Mouse (Mus musculus): ENCODE data around the gene Map3k15. TPM values are rescaled to one million over a fixed set of nuclear protein-coding genes. Genes with fewer than 3 reads are reported as not detected.

The Map3k15 gene
- polyA plus RNA-seq, 1 experiment from 2014 or later: 0.07 TPM

- H3K4me1 ChIP-seq: no peaks in the 10 kb centered on the region
- H3K9ac ChIP-seq: no peak overlapping the region
- no peaks in the 10 kb centered on the region for H3K9me3 ChIP-seq
- WGBS: 34% methylated on average over 5 of the region's 5 CpGs
- H3K4me3 ChIP-seq: no peak overlapping the region
- no peaks in the 10 kb centered on the region for H3K36me3 ChIP-seq
- no peak overlapping the region for H3K4me2 ChIP-seq
- no peak for ATAC-seq (ENCODE audit: insufficient number of reproducible peaks, insufficient read depth, low FRiP score, low TSS enrichment, low read depth)
- H3K27me3 ChIP-seq: peaks cover 34% of the 10 kb centered on the region
- no peak overlapping the region for H3K27ac ChIP-seq
Observed at GRCm38 (mm10) chrX:159973730-159974129, 14.5 kb upstream of the Map3k15 start.

- Histone ChIP-seq H3K4me2 (no peak overlapping the region), H3K36me3 (no peaks in the 10 kb centered on the region), H3K27me3 (peaks cover 23% of the 10 kb centered on the region), H3K4me1 (no peaks in the 10 kb centered on the region), H3K9ac (no peak overlapping the region), H3K4me3 (no peak overlapping the region), H3K9me3 (no peaks in the 10 kb centered on the region), H3K27ac (no peak overlapping the region)
- ATAC-seq (ENCODE audit: insufficient number of reproducible peaks, insufficient read depth, low FRiP score, low TSS enrichment, low read depth): no peak
- WGBS: 67% methylated on average over 3 of the region's 3 CpGs
Observed at GRCm38 (mm10) chrX:159976243-159976642, 12.0 kb upstream of the Map3k15 start.

- Histone ChIP-seq H3K9me3 (no peaks in the 10 kb centered on the region), H3K27ac (no peak overlapping the region), H3K9ac (no peak overlapping the region), H3K36me3 (no peaks in the 10 kb centered on the region), H3K4me2 (no peak overlapping the region), H3K4me3 (no peak overlapping the region), H3K4me1 (no peaks in the 10 kb centered on the region), H3K27me3 (peaks cover 39% of the 10 kb centered on the region)
- ATAC-seq (ENCODE audit: insufficient number of reproducible peaks, insufficient read depth, low FRiP score, low TSS enrichment, low read depth): no peak
- WGBS: 88% methylated on average over 6 of the region's 6 CpGs
Observed at GRCm38 (mm10) chrX:159995808-159996207, 7.6 kb downstream of the Map3k15 start.

GRCm38 (mm10) chrX:160053306-160053705 is 65.1 kb downstream of the Map3k15 start:
- Histone ChIP-seq H3K27ac (no peak overlapping the region), H3K27me3 (peaks cover 21% of the 10 kb centered on the region), H3K9me3 (no peaks in the 10 kb centered on the region), H3K4me2 (no peak overlapping the region), H3K4me1 (no peaks in the 10 kb centered on the region), H3K9ac (no peak overlapping the region), H3K4me3 (no peak overlapping the region), H3K36me3 (no peaks in the 10 kb centered on the region)
- WGBS: 80% methylated on average over 1 of the region's 1 CpGs
- ATAC-seq (ENCODE audit: insufficient number of reproducible peaks, insufficient read depth, low FRiP score, low TSS enrichment, low read depth): no peak

GRCm38 (mm10) chrX:160054643-160055042 is 66.4 kb downstream of the Map3k15 start:
- Histone ChIP-seq H3K4me1 (no peaks in the 10 kb centered on the region), H3K27me3 (peaks cover 21% of the 10 kb centered on the region), H3K36me3 (no peaks in the 10 kb centered on the region), H3K9ac (no peak overlapping the region), H3K4me2 (no peak overlapping the region), H3K27ac (no peak overlapping the region), H3K4me3 (no peak overlapping the region), H3K9me3 (no peaks in the 10 kb centered on the region)
- 80% methylated on average over 5 of the region's 5 CpGs for WGBS
- ATAC-seq (ENCODE audit: insufficient number of reproducible peaks, insufficient read depth, low FRiP score, low TSS enrichment, low read depth): no peak

- H3K27me3 ChIP-seq: peaks cover 2% of the 10 kb centered on the region; the same call in 1 of the 2 replicates
- ATAC-seq (ENCODE audit: insufficient number of reproducible peaks, insufficient read depth, low FRiP score, low TSS enrichment, low read depth): no peak
- H3K27ac ChIP-seq: no peak overlapping the region
- H3K9me3 ChIP-seq: no peaks in the 10 kb centered on the region
- no peaks in the 10 kb centered on the region for H3K36me3 ChIP-seq
- no peak overlapping the region for H3K4me3 ChIP-seq
- whole genome bisulfite sequencing: 67% methylated on average over 1 of the region's 1 CpGs
- H3K4me1 ChIP-seq: no peaks in the 10 kb centered on the region
- H3K9ac ChIP-seq: no peak overlapping the region
- H3K4me2 ChIP-seq: no peak overlapping the region
Observed at GRCm38 (mm10) chrX:160091973-160092372, 103.7 kb downstream of the Map3k15 start.

GRCm38 (mm10) chrX:160107817-160108216 is 119.6 kb downstream of the Map3k15 start:
- no peak for ATAC-seq (ENCODE audit: insufficient number of reproducible peaks, insufficient read depth, low FRiP score, low TSS enrichment, low read depth)
- peaks cover 15% of the 10 kb centered on the region; the same call in 1 of the 2 replicates for H3K27me3 ChIP-seq
- no peak overlapping the region for H3K4me2 ChIP-seq
- no peaks in the 10 kb centered on the region for H3K36me3 ChIP-seq
- no peak overlapping the region for H3K9ac ChIP-seq
- WGBS: 54% methylated on average over 4 of the region's 4 CpGs
- H3K9me3 ChIP-seq: no peaks in the 10 kb centered on the region
- H3K4me3 ChIP-seq: no peak overlapping the region
- no peak overlapping the region for H3K27ac ChIP-seq
- no peaks in the 10 kb centered on the region for H3K4me1 ChIP-seq

- 94% methylated on average over 1 of the region's 1 CpGs for WGBS
- ATAC-seq (ENCODE audit: insufficient number of reproducible peaks, insufficient read depth, low FRiP score, low TSS enrichment, low read depth): no peak
Observed at GRCm38 (mm10) chrX:160113777-160114176, 125.5 kb downstream of the Map3k15 start.

GRCm38 (mm10) chrX:160116074-160116473 is 127.8 kb downstream of the Map3k15 start:
- Histone ChIP-seq H3K4me3 (no peak overlapping the region), H3K9me3 (no peaks in the 10 kb centered on the region), H3K9ac (no peak overlapping the region), H3K4me2 (no peak overlapping the region), H3K4me1 (no peaks in the 10 kb centered on the region), H3K36me3 (peaks cover 5% of the 10 kb centered on the region), H3K27ac (no peak overlapping the region), H3K27me3 (peaks cover 16% of the 10 kb centered on the region; the same call in 1 of the 2 replicates)
- ATAC-seq (ENCODE audit: insufficient number of reproducible peaks, insufficient read depth, low FRiP score, low TSS enrichment, low read depth): no peak

More at GRCm38 (mm10) chrX:160113777-160114176, 125.5 kb downstream of the Map3k15 start:
- no peaks in the 10 kb centered on the region for H3K4me1 ChIP-seq
- H3K36me3 ChIP-seq: no peaks in the 10 kb centered on the region
- no peak overlapping the region for H3K9ac ChIP-seq
- no peak overlapping the region for H3K4me3 ChIP-seq
- H3K4me2 ChIP-seq: no peak overlapping the region
- H3K9me3 ChIP-seq: no peaks in the 10 kb centered on the region
- no peak overlapping the region for H3K27ac ChIP-seq
- H3K27me3 ChIP-seq: peaks cover 14% of the 10 kb centered on the region; the same call in 1 of the 2 replicates

GRCm38 (mm10) chrX:160116658-160117057 is 128.4 kb downstream of the Map3k15 start:
- H3K4me1 ChIP-seq: no peaks in the 10 kb centered on the region
- no peak for ATAC-seq (ENCODE audit: insufficient number of reproducible peaks, insufficient read depth, low FRiP score, low TSS enrichment, low read depth)
- H3K4me3 ChIP-seq: no peak overlapping the region
- no peak overlapping the region for H3K9ac ChIP-seq
- no peak overlapping the region for H3K27ac ChIP-seq
- no peaks in the 10 kb centered on the region for H3K9me3 ChIP-seq
- H3K36me3 ChIP-seq: peaks cover 7% of the 10 kb centered on the region
- 66% methylated on average over 3 of the region's 3 CpGs for WGBS
- peaks cover 19% of the 10 kb centered on the region; the same call in 1 of the 2 replicates for H3K27me3 ChIP-seq
- H3K4me2 ChIP-seq: no peak overlapping the region

- no peaks in the 10 kb centered on the region for H3K4me1 ChIP-seq
- peaks cover 15% of the 10 kb centered on the region for H3K36me3 ChIP-seq
- 85% methylated on average over 11 of the region's 11 CpGs for whole genome bisulfite sequencing
- ATAC-seq (ENCODE audit: insufficient number of reproducible peaks, insufficient read depth, low FRiP score, low TSS enrichment, low read depth): no peak
- no peaks in the 10 kb centered on the region for H3K9me3 ChIP-seq
- H3K27ac ChIP-seq: no peak overlapping the region
- no peak overlapping the region for H3K4me2 ChIP-seq
- H3K27me3 ChIP-seq: peaks cover 17% of the 10 kb centered on the region
- no peak overlapping the region for H3K9ac ChIP-seq
- H3K4me3 ChIP-seq: no peak overlapping the region
Observed at GRCm38 (mm10) chrX:160134136-160134843, 146.1 kb downstream of the Map3k15 start.

- no peak for ATAC-seq (ENCODE audit: insufficient number of reproducible peaks, insufficient read depth, low FRiP score, low TSS enrichment, low read depth)
- Histone ChIP-seq H3K9me3 (no peaks in the 10 kb centered on the region), H3K9ac (no peak overlapping the region), H3K27me3 (peaks cover 17% of the 10 kb centered on the region), H3K36me3 (peaks cover 7% of the 10 kb centered on the region; the same call in 1 of the 2 replicates), H3K4me2 (peak overlapping the region; percentile 65), H3K27ac (no peak overlapping the region), H3K4me3 (peak overlapping the region; percentile 60), H3K4me1 (no peaks in the 10 kb centered on the region)
- WGBS: 35% methylated on average over 6 of the region's 6 CpGs
Observed at GRCm38 (mm10) chrX:160135719-160136118, 147.5 kb downstream of the Map3k15 start.

Measured in embryonic facial prominence, embryonic 13.5 days (tissue).